Mouse (Mus musculus) bone marrow macrophage, adult 2 months (primary cell): ENCODE data around the gene Gsk3b. TPM values are rescaled to one million over a fixed set of nuclear protein-coding genes. Genes with fewer than 3 reads are reported as not detected.
A peak's percentile ranks its signal among the peaks of the same experiment; 100 is the strongest.

ENCODE experiments used
- H3K27ac ChIP-seq: 2 replicates; pipeline ENCODE4 v1.5.1; 2012; ENCODE audit warnings: low read depth, low read length; ENCODE audit not compliant: insufficient read depth
- H3K4me1 ChIP-seq: 2 replicates; pipeline ENCODE4 v1.6.1; 2012; ENCODE audit warnings: low read length; ENCODE audit not compliant: control insufficient read depth, insufficient read depth
- H3K4me3 ChIP-seq: 2 replicates; pipeline ENCODE4 v1.5.1; 2012; ENCODE audit warnings: mild to moderate bottlenecking, low read length, moderate library complexity; ENCODE audit not compliant: insufficient read depth
- CTCF ChIP-seq: IDR thresholded peaks from 2 replicates; pipeline ENCODE4 v1.5.1; 2012; ENCODE audit warnings: low read depth, mild to moderate bottlenecking, low read length, moderate library complexity
- POLR2A ChIP-seq: IDR thresholded peaks from 2 replicates; pipeline ENCODE4 v1.6.1; 2012; ENCODE audit warnings: mild to moderate bottlenecking, low read depth, low read length, borderline replicate concordance
- polyA plus RNA-seq: library from polyadenylated mRNA; stranded (reverse); fragments of >200 nt; gene quantifications from 2 replicates; pipeline ENCODE4 v1.2.4, GENCODE M21; 2012; ENCODE audit not compliant: missing spikeins, insufficient read depth, insufficient read length

Gene Gsk3b
- polyA plus RNA-seq, 1 experiment: 39.2 TPM

GRCm38 (mm10) chr16:38244111-38244510 is 155.3 kb downstream of the Gsk3b start:
- Histone ChIP-seq H3K4me1 (peaks cover 19% of the 10 kb centered on the region), H3K4me3 (no peak overlapping the region), H3K27ac (no peak overlapping the region)
- no peak for TF ChIP-seq POLR2A

GRCm38 (mm10) chr16:38245379-38245778 is 156.6 kb downstream of the Gsk3b start:
- TF ChIP-seq POLR2A: no peak
- no peak for TF ChIP-seq CTCF
- Histone ChIP-seq H3K4me1 (peaks cover 11% of the 10 kb centered on the region), H3K4me3 (no peak overlapping the region), H3K27ac (no peak overlapping the region)

- TF ChIP-seq POLR2A: no peak
- no peak for TF ChIP-seq CTCF
- Histone ChIP-seq H3K27ac (no peak overlapping the region), H3K4me1 (peaks cover 11% of the 10 kb centered on the region), H3K4me3 (no peak overlapping the region)
Observed at GRCm38 (mm10) chr16:38245849-38246585, 157.2 kb downstream of the Gsk3b start.

DNA sequence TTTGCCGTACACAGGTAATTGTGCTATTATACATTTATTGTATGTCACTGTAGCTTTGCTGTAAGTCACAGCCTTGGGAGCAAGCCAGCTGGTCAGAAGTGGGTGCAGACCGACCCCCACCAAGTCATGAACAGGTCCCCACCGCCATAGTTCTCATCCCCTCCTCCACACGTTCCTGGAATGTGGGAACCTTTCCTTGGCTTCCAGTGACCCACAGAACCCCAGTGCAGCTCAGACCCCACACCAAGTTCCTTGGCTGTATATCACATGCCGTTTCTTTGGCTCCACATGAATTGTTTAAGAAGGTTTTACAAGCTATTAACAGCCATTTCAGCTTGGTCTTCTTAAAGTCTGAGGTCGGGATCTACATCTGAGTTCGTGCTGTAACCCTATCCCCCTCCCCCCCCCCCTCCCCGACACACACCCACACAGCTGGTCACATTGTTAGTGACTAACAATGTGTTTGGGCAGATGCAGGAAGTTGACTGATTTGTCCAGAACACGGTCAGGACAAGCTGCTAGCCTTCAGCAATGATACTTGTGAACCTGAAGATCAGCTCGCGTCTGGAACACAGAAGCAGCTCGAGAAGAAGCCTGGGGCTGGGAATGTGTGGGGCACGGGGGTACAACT is 159.6 kb downstream of the Gsk3b start:
- Histone ChIP-seq H3K4me1 (peaks cover 11% of the 10 kb centered on the region), H3K27ac (0 out of 2 replicates have a peak overlapping the region, but pooled peaks have one; percentile 2), H3K4me3 (no peak overlapping the region; the same call in 1 of the 2 replicates)
- TF ChIP-seq CTCF (no peak), POLR2A (no peak)

- no peak for TF ChIP-seq POLR2A
- no peak for TF ChIP-seq CTCF
- no peak overlapping the region for H3K27ac ChIP-seq
- H3K4me3 ChIP-seq: no peak overlapping the region
- H3K4me1 ChIP-seq: peaks cover 11% of the 10 kb centered on the region
Observed at GRCm38 (mm10) chr16:38250467-38250866, 161.7 kb downstream of the Gsk3b start.

DNA sequence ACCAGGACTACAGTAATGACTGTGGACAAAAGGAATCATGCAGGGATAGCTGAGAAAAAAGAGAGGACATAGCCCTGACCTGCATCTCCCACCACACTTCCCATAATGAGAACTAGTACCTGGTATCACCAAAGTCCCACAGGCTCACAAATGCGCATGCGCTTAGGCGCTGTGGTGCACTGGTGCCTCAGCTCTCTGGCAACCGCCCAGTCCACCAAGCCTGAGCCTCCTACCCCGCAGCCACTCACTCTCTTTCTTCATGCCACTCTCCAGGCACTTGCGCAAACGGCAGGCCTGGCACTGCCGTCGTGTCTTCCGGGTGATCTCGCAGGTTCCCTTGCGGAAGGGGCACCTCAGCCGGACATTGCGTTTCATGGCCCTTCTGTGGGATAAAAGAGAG is 165.2 kb downstream of the Gsk3b start:
- no peak for TF ChIP-seq POLR2A
- TF ChIP-seq CTCF: no peak
- Histone ChIP-seq H3K4me3 (no peak overlapping the region), H3K4me1 (peaks cover 4% of the 10 kb centered on the region; the same call in 1 of the 2 replicates), H3K27ac (no peak overlapping the region)

GRCm38 (mm10) chr16:38255107-38255506 is 166.3 kb downstream of the Gsk3b start:
- H3K4me3 ChIP-seq: no peak overlapping the region
- TF ChIP-seq CTCF (no peak), POLR2A (no peak)
- H3K27ac ChIP-seq: no peak overlapping the region
- no peaks in the 10 kb centered on the region for H3K4me1 ChIP-seq

DNA sequence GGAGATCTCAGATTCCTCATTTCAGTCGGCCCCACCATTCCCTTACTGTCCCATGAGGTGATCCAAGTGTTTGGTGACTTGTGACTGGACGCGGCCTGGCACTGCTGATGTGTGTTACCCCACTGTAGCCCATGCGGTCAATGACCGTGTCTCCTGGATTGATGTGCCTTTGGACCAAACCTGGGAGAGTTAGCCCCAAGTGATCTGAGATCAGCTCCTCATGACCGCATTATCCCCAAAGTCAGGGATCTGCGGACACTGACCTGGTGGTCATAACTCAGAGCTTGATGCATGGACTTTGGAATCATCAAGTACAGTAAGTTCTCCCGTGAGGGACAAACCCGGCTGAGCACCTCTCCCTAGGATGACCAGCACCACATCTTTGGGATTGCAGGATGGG is 167.1 kb downstream of the Gsk3b start:
- no peak overlapping the region for H3K4me3 ChIP-seq
- no peak overlapping the region for H3K27ac ChIP-seq
- H3K4me1 ChIP-seq: no peaks in the 10 kb centered on the region
- no peak for TF ChIP-seq POLR2A
- TF ChIP-seq CTCF: no peak

DNA sequence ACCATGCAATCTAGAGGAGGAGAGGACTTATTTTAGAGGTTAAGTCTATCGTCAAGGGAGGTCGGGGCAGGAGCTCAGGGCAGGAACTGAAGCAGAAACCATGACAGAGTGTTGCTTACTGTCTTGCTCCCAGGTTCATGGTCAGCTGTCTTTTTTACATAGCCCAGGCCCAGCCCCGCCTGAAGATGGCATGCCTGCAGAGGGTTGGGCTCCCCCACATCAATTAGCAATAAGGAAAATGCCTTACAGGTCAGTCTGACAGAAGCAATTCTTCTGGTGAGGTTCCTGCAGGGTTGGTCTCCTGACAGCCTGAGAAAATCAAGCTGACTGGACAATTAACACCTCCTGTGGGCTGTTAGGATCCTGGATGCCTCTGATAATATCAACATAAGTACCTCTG is 182.8 kb downstream of the Gsk3b start:
- H3K4me3 ChIP-seq: no peak overlapping the region
- H3K27ac ChIP-seq: no peak overlapping the region
- H3K4me1 ChIP-seq: no peaks in the 10 kb centered on the region
- TF ChIP-seq POLR2A (no peak), CTCF (no peak)

- no peaks in the 10 kb centered on the region for H3K4me1 ChIP-seq
- TF ChIP-seq POLR2A: no peak
- no peak for TF ChIP-seq CTCF
Observed at GRCm38 (mm10) chr16:38272483-38272882, 183.7 kb downstream of the Gsk3b start.

More at GRCm38 (mm10) chr16:38272483-38272882, 183.7 kb downstream of the Gsk3b start:
- Histone ChIP-seq H3K27ac (no peak overlapping the region), H3K4me3 (no peak overlapping the region)
